Mouse (Mus musculus): ENCODE data around the gene Sltm.

DNA sequence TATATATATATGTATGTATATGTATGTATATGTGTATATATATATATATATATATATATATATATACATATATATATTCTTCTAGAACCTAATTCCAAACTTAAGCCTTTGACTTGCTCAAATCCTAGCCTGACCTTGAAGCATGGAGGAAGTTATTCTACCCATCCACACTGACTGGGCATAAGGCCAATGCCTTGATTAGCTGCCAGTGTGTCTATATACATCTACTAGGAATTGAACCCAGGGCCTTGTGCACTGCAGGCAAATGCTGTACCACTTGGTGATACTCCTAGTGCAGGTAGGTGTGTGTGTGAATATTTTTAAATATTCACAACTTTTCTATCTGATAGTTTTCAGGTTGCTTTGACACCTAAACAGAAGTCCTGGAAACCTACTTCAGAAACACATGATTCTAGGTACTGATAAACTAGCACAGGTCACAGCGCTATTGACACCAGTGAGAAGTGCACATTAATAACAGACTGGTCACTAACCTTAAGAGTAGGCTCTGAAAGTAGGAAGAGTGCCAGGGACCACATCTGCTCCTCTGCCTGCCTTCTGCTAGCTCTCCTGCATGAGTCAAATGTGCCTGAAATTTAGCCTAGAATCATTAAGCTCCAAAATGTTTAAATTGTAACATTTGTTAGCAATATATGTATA is 59.8 kb downstream of the Sltm start:
- TF ChIP-seq CTCF (IDR thresholded peaks at IDR 0.05; ENCODE audit: extremely low read depth, insufficient read depth, insufficient read length, insufficient replicate concordance) (no peak), POLR2A (IDR thresholded peaks at IDR 0.05; ENCODE audit: low read depth, low read length) (no peak)
